Mouse (Mus musculus) thymus, postnatal 25 days (tissue): ENCODE data around the gene Adgra1.

Source experiments
- DNase-seq: peaks from one replicate; pipeline ENCODE4 v3.0.0; 2022

Adgra1 gene

GRCm38 (mm10) chr7:139909469-139909868 lies 75.5 kb downstream of the Adgra1 start:
- no peak for DNase-seq

GRCm38 (mm10) chr7:139910204-139910835 lies 76.3 kb downstream of the Adgra1 start:
- no peak for DNase-seq

- no peak for DNase-seq
Observed at GRCm38 (mm10) chr7:139914141-139915047, 80.4 kb downstream of the Adgra1 start.

DNA sequence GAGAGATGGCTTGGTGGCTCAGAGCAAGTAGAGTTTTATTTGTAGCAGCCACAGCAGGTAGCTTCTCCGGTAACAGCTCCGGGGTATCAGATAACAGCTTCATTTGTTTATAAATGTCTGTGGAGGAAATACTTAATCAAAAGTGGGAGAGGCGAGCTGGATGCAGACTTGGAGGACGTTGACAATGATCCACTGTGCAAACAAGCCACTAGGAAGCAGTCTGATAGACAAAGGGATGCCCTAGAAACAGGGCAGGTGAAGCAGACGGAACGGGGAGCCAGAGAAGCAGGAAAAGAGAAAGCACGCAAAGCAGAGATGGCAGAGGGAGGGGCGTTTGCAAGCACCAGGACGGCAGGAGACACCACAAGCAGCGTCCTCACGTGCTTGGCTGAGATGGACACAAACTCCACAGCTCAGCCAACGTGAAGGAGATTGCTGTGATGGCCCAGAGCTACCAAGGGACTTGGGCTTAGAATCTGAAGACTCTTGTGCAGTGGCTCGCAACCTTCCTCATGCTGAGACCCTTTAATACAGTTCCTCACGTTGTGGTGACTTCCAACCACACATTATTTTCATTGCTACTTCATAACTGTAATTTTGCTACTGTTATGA lies 81.8 kb downstream of the Adgra1 start:
- no peak for DNase-seq

- no peak for DNase-seq
Observed at GRCm38 (mm10) chr7:139916345-139916744, 82.4 kb downstream of the Adgra1 start.

- DNase-seq: no peak
Observed at GRCm38 (mm10) chr7:139918262-139918661, 84.3 kb downstream of the Adgra1 start.
